Mouse (Mus musculus): Measurements from ENCODE around the gene Pcp4l1. TPM values are rescaled to one million over a fixed set of nuclear protein-coding genes. Genes with fewer than 3 reads are reported as not detected.
"Not testable (repeated sequence)": the region's sequence is repeated elsewhere in the genome, so short reads cannot be mapped to it uniquely, and the experiment has no call there.

Gene Pcp4l1
- 1.7 and 3.6 TPM in 2 replicates for total RNA-seq (2015; ENCODE audit: low replicate concordance)
- not detected in 2 replicates for total RNA-seq (2017; ENCODE audit: low replicate concordance)

DNA sequence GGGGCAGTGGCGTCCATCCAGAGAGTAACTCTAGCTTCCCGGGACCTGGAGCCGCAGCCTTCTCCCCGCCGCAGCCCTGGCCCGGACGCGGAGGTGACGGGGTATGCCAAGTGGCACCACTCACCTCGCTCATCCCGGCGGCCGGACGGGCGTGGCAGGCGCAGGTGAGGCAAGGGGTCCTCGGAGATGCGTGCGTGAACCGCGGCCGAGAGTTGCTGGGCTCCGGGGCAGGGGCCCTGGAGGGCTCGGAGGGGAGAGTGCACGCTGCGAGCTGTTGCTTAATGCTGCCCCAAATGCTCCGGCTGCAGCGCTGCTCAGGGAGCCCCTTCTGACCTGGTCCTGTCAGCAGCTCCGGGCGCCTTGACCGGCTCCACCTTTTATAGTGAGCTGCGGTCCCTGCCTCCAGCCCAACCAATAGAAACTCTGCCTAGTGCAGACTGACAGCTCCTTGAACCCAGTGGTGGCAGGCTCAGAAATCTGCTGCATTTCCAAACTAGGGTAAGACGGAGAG is at the start of gene Pcp4l1:
Gene Pcp4l1, minus strand, starts transcription at position 382 of the 511 bp plus-strand sequence.
- no peak; the same call in 1 of the 2 replicates for ATAC-seq (replicated peaks; ENCODE audit: low FRiP score, poor library complexity, severe bottlenecking)

DNA sequence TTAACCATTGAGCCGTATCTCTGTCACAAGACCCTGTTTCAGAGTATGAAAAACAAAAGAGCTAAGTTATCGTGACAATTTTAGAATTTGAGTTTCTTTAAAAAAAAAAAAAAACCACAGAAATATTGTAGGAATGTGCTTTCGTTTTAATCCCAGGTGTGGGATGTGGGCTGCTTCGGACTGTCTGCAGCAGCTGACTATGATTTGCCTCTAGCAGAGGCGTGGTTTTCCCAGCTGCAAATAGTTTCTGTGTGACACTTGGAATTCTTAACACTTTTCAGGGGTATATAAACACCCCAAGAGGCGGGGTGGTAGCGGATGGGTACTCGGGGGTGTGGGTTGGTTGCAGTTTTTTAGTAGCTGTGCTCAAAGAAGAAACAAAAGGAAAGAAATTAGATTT is 49.3 kb upstream of the Pcp4l1 start:
- ATAC-seq (replicated peaks; ENCODE audit: low FRiP score, poor library complexity, severe bottlenecking), result no peak

DNA sequence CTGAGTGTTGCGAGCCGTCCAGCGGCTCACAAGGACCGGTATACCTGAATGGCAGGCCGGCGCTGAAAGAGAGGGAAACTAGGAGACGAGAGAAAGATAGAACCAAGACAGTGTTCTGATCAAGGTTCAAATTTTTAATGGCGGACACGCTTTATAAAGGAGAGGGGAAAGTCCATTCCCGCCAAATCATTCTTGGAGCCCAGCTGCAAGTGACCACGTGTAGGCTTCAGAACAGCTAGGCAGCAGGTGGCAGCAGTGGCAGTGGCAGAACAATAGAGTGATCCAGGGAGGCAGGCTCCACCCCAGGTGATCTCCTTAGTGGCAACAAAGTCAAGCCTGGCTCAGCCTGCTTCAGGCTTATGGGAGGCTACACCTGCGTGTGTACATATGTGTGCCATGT is 45.9 kb upstream of the Pcp4l1 start:
- not testable (repeated sequence) for ATAC-seq (replicated peaks; ENCODE audit: low FRiP score, poor library complexity, severe bottlenecking)

DNA sequence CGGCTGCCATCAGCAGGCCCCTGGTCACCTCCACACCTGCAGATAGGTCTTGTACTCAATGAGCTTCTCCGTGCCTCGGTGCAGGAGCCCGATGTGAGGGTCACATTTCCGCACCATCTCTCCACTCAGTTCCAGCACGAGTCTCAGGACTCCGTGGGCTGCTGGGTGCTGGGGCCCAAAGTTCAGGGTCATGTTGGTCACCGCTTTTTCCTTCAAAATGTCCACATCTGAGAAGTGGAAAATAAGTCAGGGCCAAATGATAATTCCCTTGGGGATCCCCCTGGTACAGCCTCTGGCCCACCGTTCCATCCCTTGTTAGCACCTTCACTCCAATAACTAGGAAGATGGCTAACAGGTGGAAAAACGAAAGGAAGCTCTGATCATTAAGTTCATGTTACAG is 44.8 kb upstream of the Pcp4l1 start:
- no peak for ATAC-seq (replicated peaks; ENCODE audit: low FRiP score, poor library complexity, severe bottlenecking)

DNA sequence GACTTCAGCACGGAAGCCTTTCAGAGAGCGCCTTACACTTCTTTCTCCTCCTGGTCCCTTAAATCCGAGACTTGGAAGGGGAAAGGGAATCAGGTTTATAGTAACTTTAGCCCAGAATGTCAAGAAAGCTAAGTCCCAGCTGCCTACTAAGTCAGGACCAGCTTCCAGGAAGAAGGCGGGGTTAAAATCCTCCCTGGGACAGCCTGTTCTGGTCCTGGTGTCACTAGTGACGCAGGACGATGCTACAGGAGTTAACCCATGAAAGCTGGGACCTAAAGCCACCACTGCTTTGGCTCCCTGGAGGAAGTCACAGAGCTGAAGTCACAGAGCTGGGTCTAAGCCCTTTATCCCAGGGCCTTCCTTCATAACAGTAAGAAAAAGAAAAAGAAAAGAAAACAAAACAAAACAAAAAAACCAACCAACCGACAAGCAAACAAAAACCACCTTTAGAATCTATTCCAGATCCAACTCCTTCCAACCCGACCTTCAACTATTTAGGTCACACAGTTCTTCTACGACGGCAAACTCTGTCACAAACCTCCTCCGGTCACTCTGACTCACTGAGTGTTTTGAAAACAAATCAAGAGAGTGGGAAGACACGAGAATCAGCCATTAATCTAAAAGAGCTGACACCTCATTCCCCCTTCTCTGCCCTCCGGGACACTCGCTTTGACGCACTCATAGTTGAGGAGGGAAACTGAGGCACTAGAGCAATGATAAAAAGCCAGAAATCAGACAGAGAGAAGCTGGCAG is 44.1 kb upstream of the Pcp4l1 start:
- ATAC-seq (replicated peaks; ENCODE audit: low FRiP score, poor library complexity, severe bottlenecking), result no peak

DNA sequence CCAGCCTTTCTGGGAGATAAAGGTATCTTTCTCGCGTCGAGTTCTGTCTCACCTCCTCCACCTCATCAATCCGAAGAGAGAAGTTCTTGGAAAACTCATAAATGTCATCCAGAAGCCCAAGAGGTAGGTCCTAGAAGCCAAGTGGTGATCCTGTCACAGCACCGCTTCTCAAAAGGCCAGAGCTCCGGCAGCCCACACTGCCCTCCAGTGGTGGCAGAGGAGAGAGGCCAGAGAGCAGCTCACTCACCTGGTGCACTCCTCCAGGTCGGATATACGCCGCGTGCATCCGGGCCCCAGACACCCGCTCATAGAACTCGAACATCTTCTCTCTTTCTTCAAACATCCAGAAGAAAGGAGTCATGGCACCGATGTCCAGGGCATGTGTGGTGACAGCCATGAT is 42.4 kb upstream of the Pcp4l1 start:
- peak; percentile 81 for ATAC-seq (replicated peaks; ENCODE audit: low FRiP score, poor library complexity, severe bottlenecking)

DNA sequence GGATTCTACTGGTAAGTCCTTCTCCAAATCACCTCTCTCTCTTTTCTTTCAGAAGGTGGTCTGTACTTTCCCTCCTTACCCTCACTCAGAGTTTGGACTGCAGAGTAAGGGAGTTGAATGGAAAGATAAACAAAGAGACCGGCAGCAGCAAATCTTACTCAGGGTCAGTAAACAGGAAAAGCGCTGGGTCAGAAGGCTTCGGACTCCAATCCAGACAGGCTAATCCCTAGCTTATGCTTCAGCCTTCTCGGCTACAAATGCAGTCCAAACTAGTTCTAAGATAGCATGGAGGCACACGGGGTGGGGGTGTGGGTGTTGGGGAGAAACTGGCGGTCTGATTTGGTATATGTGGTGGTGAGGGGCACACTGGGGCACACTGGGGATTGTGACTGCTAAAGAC is 41.4 kb upstream of the Pcp4l1 start:
- ATAC-seq (replicated peaks; ENCODE audit: low FRiP score, poor library complexity, severe bottlenecking), result no peak

DNA sequence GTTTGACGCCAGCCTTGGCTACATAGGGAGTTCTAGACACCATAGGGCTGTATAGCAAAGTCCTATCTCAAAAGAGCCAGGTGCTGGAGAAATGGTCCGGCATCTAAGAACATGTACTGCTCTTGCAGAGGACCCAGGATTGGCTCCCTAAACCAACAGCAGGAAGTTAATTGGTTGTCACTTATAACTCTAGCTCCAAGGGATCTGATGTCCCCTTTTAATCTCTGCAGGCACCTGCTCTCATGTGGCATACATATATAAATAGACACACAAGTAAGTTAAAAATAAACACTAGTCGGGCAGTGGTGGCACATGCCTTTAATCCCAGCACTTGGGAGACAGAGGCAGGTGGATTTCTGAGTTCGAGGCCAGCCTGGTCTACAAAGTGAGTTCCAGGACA is 39.7 kb upstream of the Pcp4l1 start:
- ATAC-seq (replicated peaks; ENCODE audit: low FRiP score, poor library complexity, severe bottlenecking), result no peak

DNA sequence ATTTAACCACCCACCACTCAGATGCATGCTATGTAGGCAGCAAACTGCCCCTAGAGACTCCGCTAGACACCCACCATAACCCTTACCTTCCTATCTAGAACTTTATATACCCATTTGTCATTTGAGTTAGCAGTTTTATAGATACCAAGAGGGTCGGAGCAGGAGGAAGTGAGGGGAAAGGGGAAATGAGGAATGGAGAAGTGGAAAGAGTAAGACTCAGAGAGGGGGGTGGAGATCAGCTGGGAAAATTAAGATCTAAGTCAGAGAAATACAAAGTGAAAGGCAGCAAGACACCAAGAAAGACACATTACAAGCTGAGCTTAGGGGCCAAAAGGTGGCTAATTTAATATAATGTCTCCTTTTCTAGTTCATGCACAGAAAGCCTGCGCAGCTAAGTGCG is 38.5 kb upstream of the Pcp4l1 start:
- no peak for ATAC-seq (replicated peaks; ENCODE audit: low FRiP score, poor library complexity, severe bottlenecking)

DNA sequence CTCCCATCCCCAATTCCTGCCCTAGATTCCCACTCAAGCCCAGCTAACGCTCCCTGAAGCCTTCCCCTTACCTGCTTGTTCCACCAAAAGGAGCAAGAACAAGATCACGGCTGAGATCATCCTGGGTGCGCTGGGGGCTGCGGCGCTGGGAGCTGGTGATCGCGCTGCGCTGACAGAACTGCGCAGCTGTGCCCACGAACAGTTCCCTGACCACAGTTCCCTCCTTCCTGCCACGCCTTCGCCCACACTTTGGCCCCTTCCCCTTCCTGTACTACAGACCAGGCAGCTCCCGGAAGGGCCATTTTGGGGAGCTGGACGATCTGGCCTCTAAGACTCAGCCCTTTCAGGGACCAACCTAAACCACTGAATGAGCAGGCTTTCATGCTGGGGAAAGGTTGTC is 38.1 kb upstream of the Pcp4l1 start, which contains the start of gene Fcer1g:
Gene Fcer1g, minus strand, starts transcription at position 240 of the 400 bp plus-strand sequence.
- ATAC-seq (replicated peaks; ENCODE audit: low FRiP score, poor library complexity, severe bottlenecking), result no peak

DNA sequence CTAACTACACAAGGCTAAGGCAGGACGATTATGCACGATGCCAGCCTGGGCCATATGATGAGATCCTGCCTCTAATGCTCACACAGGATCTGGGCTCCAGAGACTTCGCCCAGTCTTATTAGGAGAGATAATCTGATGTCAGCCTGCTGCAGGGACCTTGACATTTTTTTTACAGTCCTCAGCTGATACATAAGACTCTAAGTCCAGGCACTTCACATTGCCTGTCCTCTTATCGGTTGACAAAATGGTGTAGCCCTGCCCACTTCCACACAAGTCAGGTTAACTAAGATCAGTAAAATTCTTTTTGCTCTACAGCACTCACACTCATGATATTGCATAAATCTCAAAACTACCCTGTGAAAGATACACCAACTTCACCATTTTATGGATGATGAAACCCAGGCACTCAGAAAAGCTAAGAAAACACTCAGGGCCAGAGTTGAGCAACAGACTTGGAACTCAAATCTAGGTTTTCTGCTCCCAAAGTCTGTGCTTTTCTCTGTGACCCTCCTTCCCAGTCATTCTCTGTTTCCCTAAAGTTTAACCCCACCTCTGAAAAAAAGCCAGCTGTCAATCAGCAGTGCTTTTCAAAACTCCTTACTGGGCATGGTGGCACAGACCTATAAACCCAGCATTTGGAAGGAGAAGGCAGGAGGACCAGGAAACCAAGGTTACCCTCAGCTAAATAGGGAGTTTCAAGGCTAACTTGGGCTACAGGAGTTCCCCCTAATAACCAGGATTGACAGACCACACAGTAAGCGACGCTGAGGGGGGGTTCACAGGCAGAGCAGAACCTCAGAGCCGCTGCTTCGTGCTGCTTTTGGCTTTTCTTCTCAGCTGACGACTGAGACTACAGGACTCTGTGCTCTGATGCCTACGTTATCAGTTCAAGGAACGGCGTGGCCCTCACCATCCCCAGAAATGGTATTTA is 37.0 kb upstream of the Pcp4l1 start:
- ATAC-seq (replicated peaks; ENCODE audit: low FRiP score, poor library complexity, severe bottlenecking), result no peak

DNA sequence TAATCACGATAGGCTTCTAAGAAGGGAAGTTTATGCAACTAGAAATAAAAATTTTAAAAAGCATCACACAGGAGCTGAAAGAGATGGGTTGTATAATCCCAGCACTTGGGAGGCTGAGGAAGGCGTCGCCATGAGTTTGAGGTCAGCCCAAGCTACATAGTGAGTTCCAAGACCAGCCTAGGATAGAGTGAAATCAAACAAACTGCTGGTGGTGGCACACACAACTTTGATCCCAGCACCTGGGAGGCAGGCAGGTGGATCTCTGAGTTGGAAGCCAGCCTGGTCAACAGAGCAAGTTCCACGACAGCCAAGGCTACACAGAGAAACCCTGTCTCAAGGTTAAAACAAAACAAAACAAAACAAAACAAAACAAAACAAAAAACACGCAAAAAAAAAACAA is 36.3 kb upstream of the Pcp4l1 start:
- no peak for ATAC-seq (replicated peaks; ENCODE audit: low FRiP score, poor library complexity, severe bottlenecking)

DNA sequence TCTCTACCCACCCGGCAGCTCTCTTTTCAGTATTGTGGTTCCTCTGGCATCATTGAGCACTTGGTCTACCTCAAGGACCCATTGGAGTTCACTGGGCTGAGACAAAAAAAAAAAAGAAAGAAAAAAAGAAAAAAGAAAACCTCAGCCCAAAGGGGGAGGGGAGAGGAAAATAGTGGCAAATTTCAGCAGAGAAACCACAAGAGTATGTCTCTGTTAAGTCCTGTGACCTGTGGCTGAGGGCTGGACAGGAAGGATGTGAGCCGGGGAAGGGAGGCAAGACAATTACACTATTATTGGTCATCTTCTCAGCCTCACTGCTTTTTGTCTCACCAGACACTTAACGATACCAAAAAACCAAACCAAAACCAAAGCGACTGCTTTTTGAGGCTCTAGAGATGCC is 35.8 kb upstream of the Pcp4l1 start:
- no peak for ATAC-seq (replicated peaks; ENCODE audit: low FRiP score, poor library complexity, severe bottlenecking)

DNA sequence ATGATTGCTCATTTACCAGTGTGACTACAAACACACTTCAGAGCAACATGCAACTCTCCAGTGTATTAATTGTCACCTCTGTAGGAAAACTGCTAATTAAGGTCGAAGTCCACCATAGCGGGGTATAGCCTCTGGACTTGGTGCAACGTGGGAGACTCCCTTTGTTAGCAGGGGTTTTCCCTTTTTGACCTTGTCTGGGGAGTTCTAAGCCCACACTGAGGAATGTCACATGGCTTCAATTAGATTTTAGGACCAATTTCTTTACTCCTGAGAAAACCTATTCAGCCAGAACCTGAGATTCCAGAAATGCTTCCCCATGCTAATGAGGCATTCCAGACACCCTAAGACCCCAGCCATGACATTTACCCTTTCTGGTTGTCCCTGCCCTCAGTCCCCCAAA is 34.1 kb upstream of the Pcp4l1 start:
- ATAC-seq (replicated peaks; ENCODE audit: low FRiP score, poor library complexity, severe bottlenecking), result no peak

DNA sequence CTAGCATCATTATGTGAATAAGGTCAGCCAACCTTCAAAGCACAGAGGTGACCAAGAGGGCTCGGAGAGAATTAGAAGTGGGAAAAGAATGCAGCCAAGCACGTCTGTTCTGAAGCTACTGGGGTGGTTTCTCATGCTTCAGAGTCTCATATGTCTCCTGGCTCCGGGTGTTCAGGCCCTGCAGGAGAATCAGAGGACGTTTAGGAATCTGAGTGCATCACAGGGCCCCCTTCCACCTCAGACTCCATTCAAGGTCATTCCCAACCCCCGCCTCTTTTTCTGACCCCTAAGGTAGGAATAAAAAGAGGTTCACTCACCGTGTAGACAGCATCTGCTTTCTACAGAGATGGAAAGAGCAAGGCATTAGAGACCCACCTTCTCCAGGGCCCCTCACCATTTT is 33.7 kb upstream of the Pcp4l1 start:
- no peak for ATAC-seq (replicated peaks; ENCODE audit: low FRiP score, poor library complexity, severe bottlenecking)

DNA sequence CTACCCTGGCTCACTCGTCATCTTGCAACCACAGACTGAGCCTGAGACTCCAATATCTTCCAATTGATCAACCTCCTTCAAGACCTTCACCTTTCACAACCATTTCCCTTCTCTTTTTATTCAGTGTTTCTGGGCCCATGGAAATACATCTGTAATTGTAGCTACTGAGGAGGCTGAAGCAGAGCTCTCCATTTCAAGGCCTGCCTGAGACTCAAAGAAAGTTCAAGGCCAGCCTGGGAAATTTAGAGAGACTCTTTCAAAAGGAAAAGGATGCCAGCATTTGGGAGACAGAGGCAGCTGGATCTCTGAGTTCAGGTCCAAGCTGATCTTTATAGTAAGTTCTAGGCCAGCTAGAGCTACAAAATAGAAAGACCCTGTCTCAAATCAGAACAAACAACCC is 31.8 kb upstream of the Pcp4l1 start:
- ATAC-seq (replicated peaks; ENCODE audit: low FRiP score, poor library complexity, severe bottlenecking), result no peak

DNA sequence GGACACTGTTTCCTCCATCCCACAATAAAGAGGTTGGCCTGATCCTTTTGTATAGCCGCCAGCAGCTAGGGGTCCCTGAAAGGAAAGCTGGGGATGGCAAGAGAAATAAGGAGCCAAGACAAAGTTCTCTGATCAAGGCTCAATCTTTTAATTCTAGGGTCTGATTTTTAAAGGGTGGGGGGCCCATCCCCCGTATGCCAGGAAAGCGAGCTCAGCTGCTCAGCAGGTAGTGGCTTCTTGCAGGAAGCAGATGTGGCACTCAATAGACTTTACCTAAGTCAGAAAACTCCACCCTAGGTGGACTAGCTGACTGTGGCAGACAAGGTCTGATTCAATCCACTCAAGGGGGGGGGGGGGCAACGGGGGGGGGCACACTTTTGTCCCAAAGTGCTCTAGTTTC is 30.7 kb upstream of the Pcp4l1 start:
- ATAC-seq (replicated peaks; ENCODE audit: low FRiP score, poor library complexity, severe bottlenecking), result no peak

DNA sequence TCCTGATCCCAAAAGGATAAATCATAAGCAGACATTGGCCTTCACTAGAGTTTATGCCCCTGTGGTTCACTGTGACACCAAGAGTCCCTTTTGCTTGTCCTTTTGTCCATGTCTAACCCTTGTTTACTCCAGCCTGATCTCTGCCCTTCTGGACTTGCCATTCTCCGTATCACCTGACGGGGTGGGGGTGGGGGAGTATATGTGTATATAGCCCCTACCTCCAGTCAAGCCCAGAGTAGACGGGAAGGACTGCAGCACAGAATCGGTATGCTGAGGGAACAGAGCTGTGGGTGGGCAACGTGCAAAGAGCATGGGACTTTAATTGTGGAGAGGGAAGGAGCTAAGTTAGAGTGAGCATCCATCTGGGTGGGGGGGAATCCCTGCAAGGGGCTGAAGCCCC is 28.8 kb upstream of the Pcp4l1 start, which contains the start of gene Apoa2:
Gene Apoa2, plus strand, starts transcription at position 198 of the 400 bp plus-strand sequence.
- no peak for ATAC-seq (replicated peaks; ENCODE audit: low FRiP score, poor library complexity, severe bottlenecking)

DNA sequence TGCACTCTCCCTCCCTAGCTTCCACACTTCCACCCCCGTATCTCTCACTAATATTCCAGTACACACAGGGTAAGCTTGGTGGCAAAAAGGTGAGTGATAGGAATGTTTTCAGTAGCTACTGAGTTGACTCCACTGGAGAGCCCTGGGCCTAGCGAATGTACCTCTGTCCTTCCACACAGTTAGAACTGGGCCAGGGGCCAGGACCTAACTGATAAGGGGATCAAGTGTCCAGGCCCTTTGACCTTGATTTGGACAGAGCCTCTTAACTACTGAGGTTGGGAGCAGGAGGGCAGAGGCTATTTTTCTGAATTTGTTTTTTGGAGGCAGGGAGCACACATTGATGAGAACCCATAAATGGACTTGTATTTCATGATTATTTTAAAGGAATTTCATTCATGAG is 27.7 kb upstream of the Pcp4l1 start:
- no peak for ATAC-seq (replicated peaks; ENCODE audit: low FRiP score, poor library complexity, severe bottlenecking)

DNA sequence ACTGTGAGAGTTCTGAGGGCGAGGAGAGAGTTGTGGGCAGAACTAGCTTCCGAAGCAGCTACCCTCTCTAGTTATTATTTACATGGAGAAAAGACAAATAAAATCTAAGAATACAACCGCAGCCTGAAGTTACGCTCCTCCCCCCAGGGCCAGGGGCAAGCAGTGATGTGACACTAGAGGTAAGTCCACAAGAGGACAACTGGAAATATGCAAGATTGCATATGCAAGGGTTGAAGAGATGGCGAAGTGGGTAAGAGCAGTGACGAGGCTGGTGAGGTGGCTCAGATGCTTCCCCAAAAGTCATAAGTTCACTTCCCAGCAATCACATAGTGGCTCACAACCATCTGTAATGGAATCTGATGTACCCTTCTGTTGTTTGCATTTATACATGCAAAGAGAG is 27.1 kb upstream of the Pcp4l1 start:
- ATAC-seq (replicated peaks; ENCODE audit: low FRiP score, poor library complexity, severe bottlenecking), result no peak

Data from erythroid progenitor cell, adult 5-6 weeks (primary cell).